Mouse (Mus musculus): ENCODE results near the gene Ubr3.

- TF ChIP-seq CTCF (IDR thresholded peaks at IDR 0.05; ENCODE audit: control insufficient read depth, insufficient read depth, insufficient read length) (no peak), FOSL1 (IDR thresholded peaks at IDR 0.05; ENCODE audit: insufficient read depth, low read length, poor library complexity, severe bottlenecking) (no peak), MYOD1 (IDR thresholded peaks at IDR 0.05; ENCODE audit: control insufficient read depth, insufficient read length, low read depth) (no peak)
Observed at GRCm38 (mm10) chr2:69903541-69903940, 6.5 kb downstream of the Ubr3 start.

All from C2C12 (cell line).